Mouse (Mus musculus) midbrain, embryonic 15.5 days (tissue): ENCODE data around the gene Egfl6. TPM values are rescaled to one million over a fixed set of nuclear protein-coding genes. Genes with fewer than 3 reads are reported as not detected.

ENCODE experiments used
- polyA plus RNA-seq: library from polyadenylated mRNA; unstranded; fragments of >200 nt; fragmentation: Nextera tagmentation; extraction: Ambion mirVana; gene quantifications from 2 replicates; pipeline ENCODE4 v1.2.1, GENCODE M21; 2015

The Egfl6 gene
- polyA plus RNA-seq, 1 experiment from 2014 or later: 3.5 TPM

Other genes with a start within 250 kb of the Egfl6 start
- 79.1 and 80.6 TPM in 2 replicates for gene Trappc2, start 145.1 kb downstream of the Egfl6 start, polyA plus RNA-seq
- gene Ofd1, start 145.0 kb downstream of the Egfl6 start, polyA plus RNA-seq: 6.1 and 6.4 TPM in 2 replicates
- 35.2 and 37.0 TPM in 2 replicates for gene Rab9, start 105.9 kb downstream of the Egfl6 start, polyA plus RNA-seq
- gene Tceanc, start 67.2 kb downstream of the Egfl6 start, polyA plus RNA-seq: 5.1 and 5.9 TPM in 2 replicates